Mouse (Mus musculus): ENCODE results near the gene Nhs. TPM values are rescaled to one million over a fixed set of nuclear protein-coding genes. Genes with fewer than 3 reads are reported as not detected.

The Nhs gene
- polyA plus RNA-seq, 1 experiment = 0.67 TPM

DNA sequence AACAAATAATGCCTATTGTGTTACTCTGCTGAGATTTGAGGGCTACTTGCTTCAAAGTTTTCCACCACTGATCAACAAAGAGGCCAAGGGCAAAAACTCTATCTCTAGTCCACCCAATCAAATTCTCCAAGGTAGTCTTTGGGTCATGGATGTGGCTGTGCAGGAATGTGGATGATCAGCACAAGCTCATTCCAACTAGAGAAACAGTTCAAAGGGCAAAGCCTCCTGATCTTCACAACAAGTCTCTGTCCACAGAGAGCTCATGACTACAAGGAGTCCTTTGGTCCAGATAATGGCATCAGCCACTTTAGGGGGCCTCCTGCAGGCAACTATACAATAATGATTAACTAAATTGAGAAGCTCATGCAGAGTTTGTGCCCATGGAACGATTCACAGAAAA is 155.7 kb downstream of the Nhs start:
- Histone ChIP-seq H3K4me3 (replicated peaks; ENCODE audit: control insufficient read depth, low read depth, low read length) (no peak overlapping the region), H3K27ac (ENCODE audit: control insufficient read depth, insufficient read depth, low read depth, low read length, poor library complexity) (no peak overlapping the region), H3K4me1 (ENCODE audit: control insufficient read depth, insufficient read depth, low read length) (no peaks in the 10 kb centered on the region)
- no peak for TF ChIP-seq POLR2A (IDR thresholded peaks at IDR 0.05; ENCODE audit: borderline replicate concordance, control insufficient read depth, low read depth, low read length)
- TF ChIP-seq CTCF (IDR thresholded peaks at IDR 0.05; ENCODE audit: control insufficient read depth, insufficient read depth, low read length) = no peak
- 45% methylated on average over 1 of the region's 1 CpGs for WGBS

DNA sequence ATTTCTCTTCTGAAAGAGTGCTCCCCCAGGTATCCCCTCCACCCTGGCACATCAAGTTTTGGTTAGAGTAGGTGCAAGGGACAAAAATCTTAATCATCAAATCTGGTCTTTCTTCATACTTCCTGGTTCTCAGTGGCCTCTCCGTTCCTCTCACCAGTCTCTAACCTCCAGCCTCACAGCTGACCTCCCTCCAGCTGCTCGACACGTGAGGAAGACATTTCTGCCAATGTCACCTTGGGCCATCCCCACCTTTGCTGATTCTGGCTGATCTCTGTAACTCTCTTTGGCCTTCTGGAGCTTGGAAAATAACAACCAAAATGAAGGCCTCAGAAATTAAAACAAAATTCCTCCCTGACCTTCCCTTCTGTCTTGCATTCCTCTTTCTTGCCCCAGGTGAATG is 160.7 kb downstream of the Nhs start:
- 57% methylated on average over 3 of the region's 3 CpGs for WGBS
- Histone ChIP-seq H3K4me3 (replicated peaks; ENCODE audit: control insufficient read depth, low read depth, low read length) (no peak overlapping the region), H3K4me1 (ENCODE audit: control insufficient read depth, insufficient read depth, low read length) (no peaks in the 10 kb centered on the region), H3K27ac (ENCODE audit: control insufficient read depth, insufficient read depth, low read depth, low read length, poor library complexity) (no peak overlapping the region)
- TF ChIP-seq CTCF (IDR thresholded peaks at IDR 0.05; ENCODE audit: control insufficient read depth, insufficient read depth, low read length) = no peak
- TF ChIP-seq POLR2A (IDR thresholded peaks at IDR 0.05; ENCODE audit: borderline replicate concordance, control insufficient read depth, low read depth, low read length) = no peak

DNA sequence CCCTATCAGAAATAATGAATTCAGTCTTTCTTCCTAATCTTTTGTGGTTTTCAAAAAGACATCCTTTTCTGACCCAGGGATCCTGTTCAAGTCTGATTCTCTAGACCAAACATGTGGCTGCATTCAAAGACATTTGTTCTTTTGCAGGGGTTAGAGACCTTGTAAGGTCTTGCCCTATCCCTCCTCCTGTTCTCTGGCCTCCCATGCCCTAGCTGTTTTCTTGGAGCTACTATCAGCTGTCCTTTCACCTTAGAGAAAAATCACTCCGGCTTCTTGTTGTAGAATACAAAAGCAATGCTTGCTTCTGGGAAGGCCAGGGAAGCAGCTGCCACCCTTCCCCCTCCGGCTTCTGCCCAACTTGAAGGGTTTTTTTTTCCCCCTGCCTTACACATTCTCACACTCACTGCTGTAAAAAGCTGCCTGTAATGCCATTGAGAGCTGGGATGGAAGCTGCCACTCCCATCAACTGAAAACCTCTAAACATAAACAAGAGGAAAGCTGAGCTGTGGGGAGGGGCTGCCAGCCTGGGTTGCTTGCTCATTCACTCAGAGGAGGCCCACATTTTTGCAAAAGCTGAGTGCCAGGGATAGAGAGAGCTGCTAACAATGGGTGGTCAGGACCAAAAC is 162.2 kb downstream of the Nhs start:
- no peaks in the 10 kb centered on the region for H3K4me1 ChIP-seq (ENCODE audit: control insufficient read depth, insufficient read depth, low read length)
- TF ChIP-seq CTCF (IDR thresholded peaks at IDR 0.05; ENCODE audit: control insufficient read depth, insufficient read depth, low read length) = no peak
- no peak for TF ChIP-seq POLR2A (IDR thresholded peaks at IDR 0.05; ENCODE audit: borderline replicate concordance, control insufficient read depth, low read depth, low read length)
- no peak overlapping the region for H3K4me3 ChIP-seq (replicated peaks; ENCODE audit: control insufficient read depth, low read depth, low read length)
- WGBS = 70% methylated on average over 2 of the region's 2 CpGs
- no peak overlapping the region for H3K27ac ChIP-seq (ENCODE audit: control insufficient read depth, insufficient read depth, low read depth, low read length, poor library complexity)

DNA sequence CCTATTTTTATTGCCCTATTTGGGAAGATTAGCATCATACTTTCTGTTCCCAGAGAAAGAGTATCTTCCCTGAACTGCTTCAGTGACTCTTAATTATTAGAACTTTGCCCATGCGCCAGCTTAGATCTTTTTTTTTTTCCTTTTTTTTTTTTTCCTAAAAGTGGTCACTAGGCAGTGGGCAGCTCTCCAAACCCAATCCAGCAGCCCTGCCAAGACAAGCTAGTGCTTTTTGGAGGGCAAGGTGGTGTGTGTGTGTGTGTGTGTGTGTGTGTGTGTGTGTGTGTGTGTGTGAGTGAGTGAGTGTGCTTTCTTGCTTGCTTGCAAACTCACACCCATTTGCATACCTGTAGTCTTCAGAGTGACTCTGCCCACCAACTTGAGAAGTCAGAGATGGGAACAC is 169.4 kb downstream of the Nhs start:
- no peak for TF ChIP-seq POLR2A (IDR thresholded peaks at IDR 0.05; ENCODE audit: borderline replicate concordance, control insufficient read depth, low read depth, low read length)
- TF ChIP-seq CTCF (IDR thresholded peaks at IDR 0.05; ENCODE audit: control insufficient read depth, insufficient read depth, low read length) = no peak
- Histone ChIP-seq H3K4me1 (ENCODE audit: control insufficient read depth, insufficient read depth, low read length) (no peaks in the 10 kb centered on the region), H3K4me3 (replicated peaks; ENCODE audit: control insufficient read depth, low read depth, low read length) (no peak overlapping the region), H3K27ac (ENCODE audit: control insufficient read depth, insufficient read depth, low read depth, low read length, poor library complexity) (no peak overlapping the region)
- 100% methylated on average over 1 of the region's 1 CpGs for WGBS

DNA sequence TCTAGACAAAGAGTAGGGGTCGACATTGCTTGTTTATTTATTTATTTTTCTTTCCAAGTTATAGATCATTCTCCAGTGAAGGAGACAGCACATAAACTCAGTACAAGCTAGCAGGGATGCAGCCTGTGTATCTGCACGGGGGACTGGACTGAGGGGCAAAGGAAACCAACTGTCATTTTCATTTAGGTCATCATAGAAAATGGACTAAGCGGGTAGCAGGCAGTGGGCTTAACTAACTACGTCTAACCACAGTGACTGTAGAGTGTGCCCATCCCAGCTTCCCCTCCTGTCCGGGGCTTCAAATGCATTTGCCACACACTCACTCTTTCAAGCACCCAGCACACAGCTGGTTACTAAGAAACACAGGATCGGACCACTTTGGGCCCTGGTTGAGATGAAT is 174.6 kb downstream of the Nhs start:
- Histone ChIP-seq H3K27ac (ENCODE audit: control insufficient read depth, insufficient read depth, low read depth, low read length, poor library complexity) (no peak overlapping the region), H3K4me1 (ENCODE audit: control insufficient read depth, insufficient read depth, low read length) (no peaks in the 10 kb centered on the region), H3K4me3 (replicated peaks; ENCODE audit: control insufficient read depth, low read depth, low read length) (no peak overlapping the region)
- WGBS = 65% methylated on average over 6 of the region's 6 CpGs
- TF ChIP-seq CTCF (IDR thresholded peaks at IDR 0.05; ENCODE audit: control insufficient read depth, insufficient read depth, low read length) = no peak

DNA sequence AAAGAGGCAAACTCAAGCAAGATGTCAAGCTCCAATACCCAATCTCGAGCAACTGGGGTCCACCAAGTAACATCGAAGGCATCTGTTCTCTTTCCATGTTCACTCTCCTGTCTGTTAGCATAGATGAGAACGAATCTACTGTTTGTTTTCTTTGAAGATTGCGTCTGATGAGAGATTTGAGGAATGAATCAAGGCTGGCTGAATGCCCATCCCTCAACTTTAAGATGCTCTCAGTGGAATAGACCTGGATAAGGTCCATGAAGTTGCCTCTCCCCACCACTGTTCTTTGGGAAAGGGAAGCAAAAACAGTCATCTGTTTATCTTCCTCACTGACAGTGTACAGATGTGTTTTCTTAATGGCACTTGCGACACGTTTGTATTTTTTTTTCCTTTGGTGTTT is 178.1 kb downstream of the Nhs start:
- no peak overlapping the region for H3K4me3 ChIP-seq (replicated peaks; ENCODE audit: control insufficient read depth, low read depth, low read length)
- WGBS = 73% methylated on average over 6 of the region's 6 CpGs
- no peak overlapping the region for H3K27ac ChIP-seq (ENCODE audit: control insufficient read depth, insufficient read depth, low read depth, low read length, poor library complexity)
- TF ChIP-seq CTCF (IDR thresholded peaks at IDR 0.05; ENCODE audit: control insufficient read depth, insufficient read depth, low read length) = no peak
- no peak for TF ChIP-seq POLR2A (IDR thresholded peaks at IDR 0.05; ENCODE audit: borderline replicate concordance, control insufficient read depth, low read depth, low read length)
- no peaks in the 10 kb centered on the region for H3K4me1 ChIP-seq (ENCODE audit: control insufficient read depth, insufficient read depth, low read length)

DNA sequence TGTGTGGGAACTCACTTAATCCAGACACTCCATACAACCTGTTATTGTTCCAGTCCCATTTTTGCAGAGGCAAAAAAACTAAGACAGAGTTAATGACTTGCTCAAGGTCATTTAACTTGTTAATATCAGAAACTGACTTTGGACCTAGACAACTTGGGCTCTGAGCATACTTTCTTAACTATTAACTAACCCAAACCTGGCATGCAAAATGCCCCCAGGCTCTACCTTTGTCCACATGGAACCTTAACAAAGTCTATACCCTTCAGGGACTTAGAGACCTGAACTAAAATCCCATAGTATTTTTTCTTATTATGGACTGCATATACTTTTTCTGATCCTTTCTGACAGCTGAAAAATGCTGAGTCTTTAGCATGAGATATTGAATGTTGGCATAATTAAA is 179.6 kb downstream of the Nhs start:
- no peak overlapping the region for H3K27ac ChIP-seq (ENCODE audit: control insufficient read depth, insufficient read depth, low read depth, low read length, poor library complexity)
- H3K4me3 ChIP-seq (replicated peaks; ENCODE audit: control insufficient read depth, low read depth, low read length) = no peak overlapping the region
- TF ChIP-seq CTCF (IDR thresholded peaks at IDR 0.05; ENCODE audit: control insufficient read depth, insufficient read depth, low read length) = no peak
- TF ChIP-seq POLR2A (IDR thresholded peaks at IDR 0.05; ENCODE audit: borderline replicate concordance, control insufficient read depth, low read depth, low read length) = no peak
- no peaks in the 10 kb centered on the region for H3K4me1 ChIP-seq (ENCODE audit: control insufficient read depth, insufficient read depth, low read length)

DNA sequence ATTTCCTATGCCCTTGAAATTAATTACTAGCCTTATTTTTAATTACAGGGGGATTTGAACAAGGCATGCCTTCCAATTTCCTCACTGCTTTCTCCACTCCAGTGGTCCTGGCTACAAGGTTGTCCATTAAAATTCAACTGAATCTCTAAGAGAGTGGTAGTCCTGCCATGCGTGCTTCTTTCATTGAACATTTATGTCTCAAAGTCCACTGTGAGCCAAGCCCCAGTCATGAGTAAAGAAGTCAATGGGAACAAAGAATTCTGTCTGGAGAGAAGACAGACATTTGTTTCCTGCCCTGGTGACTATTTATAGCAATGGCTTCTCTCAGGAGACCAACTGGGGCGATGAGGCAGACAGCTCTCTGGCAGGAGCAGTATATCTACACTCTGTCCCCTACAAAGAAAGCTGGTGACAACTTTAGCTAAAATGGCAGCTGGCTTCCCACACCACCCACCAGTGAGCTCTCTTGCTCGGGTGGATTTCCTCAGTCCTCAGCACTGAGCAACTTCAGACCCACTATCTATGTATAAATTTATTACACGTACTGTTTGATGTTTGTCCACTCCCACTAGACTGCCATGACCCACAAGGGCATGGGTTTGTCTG is 182.2 kb downstream of the Nhs start:
- TF ChIP-seq POLR2A (IDR thresholded peaks at IDR 0.05; ENCODE audit: borderline replicate concordance, control insufficient read depth, low read depth, low read length) (no peak), CTCF (IDR thresholded peaks at IDR 0.05; ENCODE audit: control insufficient read depth, insufficient read depth, low read length) (no peak)
- no peaks in the 10 kb centered on the region for H3K4me1 ChIP-seq (ENCODE audit: control insufficient read depth, insufficient read depth, low read length)
- no peak overlapping the region for H3K27ac ChIP-seq (ENCODE audit: control insufficient read depth, insufficient read depth, low read depth, low read length, poor library complexity)
- 55% methylated on average over 4 of the region's 4 CpGs for WGBS
- no peak overlapping the region for H3K4me3 ChIP-seq (replicated peaks; ENCODE audit: control insufficient read depth, low read depth, low read length)

DNA sequence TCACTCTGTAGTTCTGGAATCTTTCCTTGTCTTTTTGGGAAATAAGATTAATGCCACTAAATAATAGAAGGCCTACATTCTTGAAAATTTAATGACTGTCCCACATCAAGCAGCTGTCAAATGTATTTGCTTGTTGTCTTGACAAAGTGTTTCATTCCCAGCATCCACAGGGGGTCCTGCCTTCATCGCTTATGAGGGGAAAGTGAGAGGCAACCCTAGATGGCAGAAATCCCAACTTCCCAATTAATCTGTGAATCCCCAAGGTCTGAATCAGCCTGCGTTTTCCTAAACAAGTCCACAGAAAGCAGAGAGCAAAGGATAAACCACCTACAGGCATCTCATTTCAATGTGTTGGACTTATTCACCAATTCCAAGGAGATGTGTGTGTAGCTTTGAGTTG is 183.2 kb downstream of the Nhs start:
- H3K4me1 ChIP-seq (ENCODE audit: control insufficient read depth, insufficient read depth, low read length) = no peaks in the 10 kb centered on the region
- WGBS = 85% methylated on average over 2 of the region's 2 CpGs
- no peak overlapping the region for H3K4me3 ChIP-seq (replicated peaks; ENCODE audit: control insufficient read depth, low read depth, low read length)

More for the DNA sequence above, 183.2 kb downstream of the Nhs start:
- TF ChIP-seq CTCF (IDR thresholded peaks at IDR 0.05; ENCODE audit: control insufficient read depth, insufficient read depth, low read length) (no peak), POLR2A (IDR thresholded peaks at IDR 0.05; ENCODE audit: borderline replicate concordance, control insufficient read depth, low read depth, low read length) (no peak)
- no peak overlapping the region for H3K27ac ChIP-seq (ENCODE audit: control insufficient read depth, insufficient read depth, low read depth, low read length, poor library complexity)

Data from bone marrow, adult 2 months (tissue).